8 mouse cellular contexts compared by ENCODE assay signal in the genomic region with DNA sequence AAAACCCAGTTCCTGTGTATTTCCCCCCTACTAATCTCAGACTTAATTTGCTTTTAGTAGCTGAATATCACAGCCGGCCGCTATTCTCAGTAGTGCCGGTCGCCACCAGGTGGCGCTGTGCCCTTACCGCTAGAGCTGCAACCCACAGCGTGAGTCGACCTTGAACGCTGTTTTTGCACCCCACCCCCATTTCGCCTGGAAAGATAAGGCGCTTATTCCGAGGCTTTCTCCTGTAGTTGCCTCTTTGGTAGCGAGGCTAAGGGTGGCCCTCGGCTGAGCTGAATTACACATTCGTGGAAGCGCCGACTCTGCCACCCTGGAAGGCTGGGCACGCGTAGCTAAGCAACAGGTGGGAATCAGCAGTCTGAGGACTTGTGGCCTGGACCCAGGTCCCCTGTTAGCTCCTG. TPM values are rescaled to one million over a fixed set of nuclear protein-coding genes. Genes with fewer than 3 reads are reported as not detected.
DNase-seq lines count a peak whose midpoint lies in the region; ATAC-seq and TF ChIP-seq lines count a peak whose summit lies in the region.

No protein-coding gene starts in this region.

- peak; percentile 97 for ATAC-seq in common myeloid progenitor, adult 5-6 weeks (replicated peaks; ENCODE audit: low read depth, poor library complexity, severe bottlenecking)
- peak; percentile 89 for ATAC-seq in intestine, embryonic 14.5 days (replicated peaks; ENCODE audit: low FRiP score, low TSS enrichment, low read depth)
- peak; percentile 82 for ATAC-seq in limb, embryonic 14.5 days (ENCODE audit: low FRiP score, low read depth)
- ATAC-seq in midbrain, embryonic 16.5 days, result peak; percentile 91

- 0 out of 2 replicates have a peak overlapping the region, but pooled peaks have one; percentile 22 for H3K9ac ChIP-seq in intestine, embryonic 14.5 days (ENCODE audit: low read length)
- H3K9ac ChIP-seq in limb, embryonic 14.5 days (ENCODE audit: low read depth, low read length, severe bottlenecking), result no peak overlapping the region
- 0 out of 2 replicates have a peak overlapping the region, but pooled peaks have one; percentile 48 for H3K9ac ChIP-seq in midbrain, embryonic 16.5 days (ENCODE audit: low read depth, low read length)

- H3K36me3 ChIP-seq in intestine, embryonic 14.5 days (ENCODE audit: control insufficient read depth, insufficient read depth, low read length), result no peaks in the 10 kb centered on the region
- no peaks in the 10 kb centered on the region for H3K36me3 ChIP-seq in limb, embryonic 14.5 days (ENCODE audit: control insufficient read depth, insufficient read depth, low read length)
- H3K36me3 ChIP-seq in midbrain, embryonic 16.5 days (ENCODE audit: control insufficient read depth, insufficient read depth, low read length), result no peaks in the 10 kb centered on the region

- 26% methylated on average over 19 of the region's 19 CpGs for WGBS in intestine, embryonic 14.5 days
- 22% methylated on average over 19 of the region's 19 CpGs for WGBS in limb, embryonic 14.5 days
- 24% methylated on average over 19 of the region's 19 CpGs for WGBS in midbrain, embryonic 16.5 days

- no peak overlapping the region for H3K27ac ChIP-seq in intestine, embryonic 14.5 days (ENCODE audit: low read depth)
- no peak overlapping the region for H3K27ac ChIP-seq in limb, embryonic 14.5 days (replicated peaks; ENCODE audit: low read depth, low read length)
- no peak overlapping the region for H3K27ac ChIP-seq in midbrain, embryonic 16.5 days (ENCODE audit: low read length)

- peak overlapping the region; percentile 20; the same call in 1 of the 2 replicates for H3K4me3 ChIP-seq in intestine, embryonic 14.5 days (ENCODE audit: low read depth, low read length)
- peak overlapping the region; percentile 26 for H3K4me3 ChIP-seq in limb, embryonic 14.5 days (replicated peaks; ENCODE audit: low read length)
- H3K4me3 ChIP-seq in midbrain, embryonic 16.5 days (ENCODE audit: low read depth, low read length), result peak overlapping the region; percentile 36

- H3K4me2 ChIP-seq in intestine, embryonic 14.5 days (ENCODE audit: low read length), result peak overlapping the region; percentile 47
- peak overlapping the region; percentile 58 for H3K4me2 ChIP-seq in limb, embryonic 14.5 days (replicated peaks; ENCODE audit: low read depth, low read length, severe bottlenecking)
- peak overlapping the region; percentile 73 for H3K4me2 ChIP-seq in midbrain, embryonic 16.5 days (ENCODE audit: low read length)

- no peaks in the 10 kb centered on the region for H3K9me3 ChIP-seq in intestine, embryonic 14.5 days (ENCODE audit: control insufficient read depth, low read length)
- no peaks in the 10 kb centered on the region for H3K9me3 ChIP-seq in limb, embryonic 14.5 days (ENCODE audit: control insufficient read depth, low read length)
- H3K9me3 ChIP-seq in midbrain, embryonic 16.5 days (replicated peaks; ENCODE audit: control insufficient read depth, low read length, poor library complexity, severe bottlenecking), result no peaks in the 10 kb centered on the region

- DNase-seq in heart, adult 11 months, result peak; percentile 94
- no peak for DNase-seq in heart, postnatal 25 days (ENCODE audit: low spot score)
- peak; percentile 88 for DNase-seq in gastrocnemius, postnatal 10 days
- DNase-seq in intestine, embryonic 14.5 days (ENCODE audit: low spot score), result peak; percentile 90
- DNase-seq in limb, embryonic 14.5 days (ENCODE audit: low spot score), result peak; percentile 82
- DNase-seq in spleen, postnatal 10 days (ENCODE audit: low spot score in 2 of 2), result peak; percentile 78 to 92

- TF ChIP-seq POLR2A in limb, embryonic 14.5 days (IDR thresholded peaks at IDR 0.05; ENCODE audit: borderline replicate concordance, extremely low read depth, insufficient read depth, insufficient read length), result no peak

- H3K4me1 ChIP-seq in intestine, embryonic 14.5 days (replicated peaks; ENCODE audit: control insufficient read depth, insufficient read depth, low read length), result no peaks in the 10 kb centered on the region
- no peaks in the 10 kb centered on the region for H3K4me1 ChIP-seq in limb, embryonic 14.5 days (ENCODE audit: control insufficient read depth, insufficient read depth, low read length)
- peaks cover 2% of the 10 kb centered on the region; the same call in 1 of the 2 replicates for H3K4me1 ChIP-seq in midbrain, embryonic 16.5 days (ENCODE audit: control insufficient read depth, insufficient read depth, low read length)

- intact Hi-C loops in heart, postnatal 25 days (cut with DNase I), result loop anchor here (5.0 kb wide), 1 partner anchor 36 kb away; no protein-coding TSS in a partner anchor

- no peaks in the 10 kb centered on the region for H3K27me3 ChIP-seq in intestine, embryonic 14.5 days (replicated peaks; ENCODE audit: control insufficient read depth, insufficient read depth, low read length)
- H3K27me3 ChIP-seq in limb, embryonic 14.5 days (ENCODE audit: control insufficient read depth, insufficient read depth, low read length), result no peaks in the 10 kb centered on the region
- no peaks in the 10 kb centered on the region for H3K27me3 ChIP-seq in midbrain, embryonic 16.5 days (ENCODE audit: control insufficient read depth, insufficient read depth, low read depth, low read length)

RNA-seq across cellular contexts. Expression of a gene that starts 8.9 kb away (rescaled TPM):
- 100 to 1,000 TPM; 106 to 115 TPM for total RNA-seq in heart, postnatal 25 days (2021)
- 42.8 and 43.8 TPM in 2 replicates for total RNA-seq in common myeloid progenitor, adult 5-6 weeks (2017)
- total RNA-seq in gastrocnemius, postnatal 10 days (2021), result 10 to 100 TPM in 1 of 2 experiments, 1 to 10 TPM in 1; 9.7 to 12.2 TPM
- polyA plus RNA-seq in intestine, embryonic 14.5 days (2014; fragmentation: Nextera tagmentation; extraction: Ambion mirVana), result 244 and 252 TPM in 2 replicates
- 129 and 180 TPM in 2 replicates for polyA plus RNA-seq in limb, embryonic 14.5 days (2012; rRNA removed)
- polyA plus RNA-seq in limb, embryonic 14.5 days (2014; fragmentation: Nextera tagmentation; extraction: Ambion mirVana), result 112 and 122 TPM in 2 replicates
- polyA plus RNA-seq in midbrain, embryonic 16.5 days (2015; fragmentation: Nextera tagmentation; extraction: Ambion mirVana), result 129 and 133 TPM in 2 replicates

RNA-seq across cellular contexts. Expression of a gene that starts 22.9 kb away (rescaled TPM):
- under 1 TPM in 1 of 2 experiments, not detected in 1; 0.22 TPM for total RNA-seq in heart, postnatal 25 days (2021)
- 0.87 TPM in 1 of 2 replicates, not detected in the other for total RNA-seq in common myeloid progenitor, adult 5-6 weeks (2017)
- not detected for total RNA-seq in gastrocnemius, postnatal 10 days (2021)
- polyA plus RNA-seq in intestine, embryonic 14.5 days (2014; fragmentation: Nextera tagmentation; extraction: Ambion mirVana), result 0.34 TPM in 1 of 2 replicates, not detected in the other
- polyA plus RNA-seq in limb, embryonic 14.5 days (2012; rRNA removed), result 0.10 and 0.15 TPM in 2 replicates
- polyA plus RNA-seq in limb, embryonic 14.5 days (2014; fragmentation: Nextera tagmentation; extraction: Ambion mirVana), result not detected in 2 replicates
- polyA plus RNA-seq in midbrain, embryonic 16.5 days (2015; fragmentation: Nextera tagmentation; extraction: Ambion mirVana), result not detected in 2 replicates

RNA-seq across cellular contexts. Expression of a gene that starts 24.6 kb away (rescaled TPM):
- not detected for total RNA-seq in heart, postnatal 25 days (2021)
- not detected in 2 replicates for total RNA-seq in common myeloid progenitor, adult 5-6 weeks (2017)
- total RNA-seq in gastrocnemius, postnatal 10 days (2021), result not detected
- 0.15 and 0.31 TPM in 2 replicates for polyA plus RNA-seq in intestine, embryonic 14.5 days (2014; fragmentation: Nextera tagmentation; extraction: Ambion mirVana)
- polyA plus RNA-seq in limb, embryonic 14.5 days (2012; rRNA removed), result 4.3 and 5.3 TPM in 2 replicates
- 0.19 and 0.28 TPM in 2 replicates for polyA plus RNA-seq in limb, embryonic 14.5 days (2014; fragmentation: Nextera tagmentation; extraction: Ambion mirVana)
- 0.11 and 0.19 TPM in 2 replicates for polyA plus RNA-seq in midbrain, embryonic 16.5 days (2015; fragmentation: Nextera tagmentation; extraction: Ambion mirVana)

RNA-seq across cellular contexts. Expression of a gene that starts 40.5 kb away (rescaled TPM):
- total RNA-seq in heart, postnatal 25 days (2021), result 10 to 100 TPM in 1 of 2 experiments, 1 to 10 TPM in 1; 9.7 to 11.1 TPM
- total RNA-seq in common myeloid progenitor, adult 5-6 weeks (2017), result 10.5 and 12.6 TPM in 2 replicates
- total RNA-seq in gastrocnemius, postnatal 10 days (2021), result 1 to 10 TPM; 5.1 to 6.3 TPM
- 23.5 and 24.7 TPM in 2 replicates for polyA plus RNA-seq in intestine, embryonic 14.5 days (2014; fragmentation: Nextera tagmentation; extraction: Ambion mirVana)
- 42.9 and 55.6 TPM in 2 replicates for polyA plus RNA-seq in limb, embryonic 14.5 days (2012; rRNA removed)
- 26.5 and 27.1 TPM in 2 replicates for polyA plus RNA-seq in limb, embryonic 14.5 days (2014; fragmentation: Nextera tagmentation; extraction: Ambion mirVana)
- 47.9 and 48.1 TPM in 2 replicates for polyA plus RNA-seq in midbrain, embryonic 16.5 days (2015; fragmentation: Nextera tagmentation; extraction: Ambion mirVana)

RNA-seq across cellular contexts. Expression of a gene that starts 48.4 kb away (rescaled TPM):
- total RNA-seq in heart, postnatal 25 days (2021), result under 1 TPM; 0.55 to 0.56 TPM
- 1.4 and 4.2 TPM in 2 replicates for total RNA-seq in common myeloid progenitor, adult 5-6 weeks (2017)
- total RNA-seq in gastrocnemius, postnatal 10 days (2021), result under 1 TPM; 0.26 to 0.75 TPM
- polyA plus RNA-seq in intestine, embryonic 14.5 days (2014; fragmentation: Nextera tagmentation; extraction: Ambion mirVana), result 0.42 and 1.2 TPM in 2 replicates
- polyA plus RNA-seq in limb, embryonic 14.5 days (2012; rRNA removed), result 0.39 and 0.69 TPM in 2 replicates
- polyA plus RNA-seq in limb, embryonic 14.5 days (2014; fragmentation: Nextera tagmentation; extraction: Ambion mirVana), result 0.06 and 0.41 TPM in 2 replicates
- 6.3 and 6.4 TPM in 2 replicates for polyA plus RNA-seq in midbrain, embryonic 16.5 days (2015; fragmentation: Nextera tagmentation; extraction: Ambion mirVana)
